Mouse (Mus musculus): ENCODE measurements around the gene Skint6. TPM values are rescaled to one million over a fixed set of nuclear protein-coding genes. Genes with fewer than 3 reads are reported as not detected.

Gene Skint6
- polyA plus RNA-seq, 1 experiment from 2014 or later, result not detected

DNA sequence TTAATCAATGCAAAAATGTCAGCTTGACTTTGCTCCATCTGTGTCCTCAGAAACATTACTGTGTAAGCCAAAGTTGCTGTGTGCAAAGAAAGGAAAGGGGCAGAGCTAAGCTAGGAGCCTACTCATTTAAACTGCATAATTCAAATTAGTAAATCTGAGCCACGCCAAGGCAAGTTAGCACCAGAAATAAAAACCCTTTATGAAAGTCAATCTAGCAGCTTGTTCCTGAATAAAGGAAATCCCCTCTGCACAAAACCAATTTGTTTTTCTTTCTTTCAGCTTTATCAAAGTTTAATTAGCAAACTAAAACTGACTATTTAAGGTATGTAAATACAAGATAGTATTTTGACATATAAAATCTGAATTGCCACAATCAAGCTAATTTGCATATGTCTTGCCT is 512.0 kb downstream of the Skint6 start, which contains the start of gene Skint10:
TSS of gene Skint10 (minus strand) at position 101 of the 400 bp plus-strand sequence.
- 66% methylated on average over 1 of the region's 1 CpGs for WGBS (ENCODE audit: insufficient replicate concordance)
- H3K27ac ChIP-seq (ENCODE audit: low read depth, low read length), result no peak within 1 kb of the TSS
- no peak for ATAC-seq (replicated peaks; ENCODE audit: insufficient number of reproducible peaks, low FRiP score, low TSS enrichment)
- H3K9me3 ChIP-seq (replicated peaks; ENCODE audit: control insufficient read depth, low read length), result peaks cover 3% of the 10 kb centered on the region; the same call in 1 of the 2 replicates
- no peak within 1 kb of the TSS for H3K4me2 ChIP-seq
- H3K27me3 ChIP-seq (ENCODE audit: control insufficient read depth, insufficient read depth, low read length), result no peaks in the 10 kb centered on the region
- no peak within 1 kb of the TSS for H3K9ac ChIP-seq (ENCODE audit: low read depth, low read length)
- no peaks in the 10 kb centered on the region for H3K4me1 ChIP-seq (ENCODE audit: control insufficient read depth, insufficient read depth, low read length)
- no peak within 1 kb of the TSS for H3K4me3 ChIP-seq (ENCODE audit: low read depth, low read length)
- H3K36me3 ChIP-seq (ENCODE audit: control insufficient read depth, insufficient read depth, low read length), result no peaks in the 10 kb centered on the region
